Mouse (Mus musculus) small intestine, adult 10 weeks (tissue): ENCODE results near the gene Uhrf1. TPM values are rescaled to one million over a fixed set of nuclear protein-coding genes. Genes with fewer than 3 reads are reported as not detected.

ENCODE experiments used
- polyA plus RNA-seq: library from polyadenylated mRNA; stranded (reverse); fragments of 350-450 nt; fragmentation: Illumina TruSeq; extraction: RNeasy Lipid Tissue Mini Kit (QIAGEN cat#74804); gene quantifications from one replicate; pipeline ENCODE4 v1.2.3, GENCODE M21; 2014; ENCODE audit warnings: low replicate concordance

Uhrf1 gene
- 12.6 TPM for polyA plus RNA-seq

DNA sequence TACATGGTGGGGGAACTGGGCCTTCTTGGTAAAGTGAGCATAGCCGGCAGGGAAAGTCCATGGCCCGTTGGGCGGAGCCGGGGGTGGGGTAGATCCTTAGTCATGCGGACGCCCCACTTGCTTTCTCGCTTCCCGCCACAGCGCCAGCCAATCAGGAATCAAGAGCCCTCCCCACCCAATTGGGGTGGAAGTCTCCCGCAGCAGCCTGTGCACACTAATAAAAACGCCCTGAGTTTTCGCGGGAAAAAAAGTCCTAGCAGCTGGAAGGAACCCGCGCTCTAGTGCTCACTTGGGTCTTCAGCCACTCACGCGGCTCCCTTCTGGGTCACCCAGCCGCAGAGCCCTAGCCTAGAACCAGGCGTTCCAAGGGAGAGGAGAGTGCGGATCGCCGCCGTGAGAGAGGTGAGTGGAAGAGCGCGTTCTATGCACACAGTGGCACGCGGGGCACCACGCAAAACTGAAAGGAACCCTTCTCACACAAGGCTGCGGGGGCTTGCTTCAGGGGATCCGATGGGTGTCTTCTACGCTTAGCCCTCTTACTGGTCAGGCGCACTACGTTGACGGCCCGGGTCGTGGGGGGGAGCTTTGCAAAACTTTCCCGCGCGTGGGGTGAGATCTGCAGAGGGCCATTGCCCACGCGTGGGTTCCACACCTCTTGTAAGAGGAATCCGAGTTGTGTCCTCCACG, at the start of gene Uhrf1:
Uhrf1 (plus strand) TSS at position 162 of the 687 bp plus-strand sequence.

GRCm38 (mm10) chr17:56256239-56256881, 46.8 kb upstream of the Uhrf1 start, which contains the start of gene Fem1a:
Fem1a (plus strand) TSS chr17:56256810.

DNA sequence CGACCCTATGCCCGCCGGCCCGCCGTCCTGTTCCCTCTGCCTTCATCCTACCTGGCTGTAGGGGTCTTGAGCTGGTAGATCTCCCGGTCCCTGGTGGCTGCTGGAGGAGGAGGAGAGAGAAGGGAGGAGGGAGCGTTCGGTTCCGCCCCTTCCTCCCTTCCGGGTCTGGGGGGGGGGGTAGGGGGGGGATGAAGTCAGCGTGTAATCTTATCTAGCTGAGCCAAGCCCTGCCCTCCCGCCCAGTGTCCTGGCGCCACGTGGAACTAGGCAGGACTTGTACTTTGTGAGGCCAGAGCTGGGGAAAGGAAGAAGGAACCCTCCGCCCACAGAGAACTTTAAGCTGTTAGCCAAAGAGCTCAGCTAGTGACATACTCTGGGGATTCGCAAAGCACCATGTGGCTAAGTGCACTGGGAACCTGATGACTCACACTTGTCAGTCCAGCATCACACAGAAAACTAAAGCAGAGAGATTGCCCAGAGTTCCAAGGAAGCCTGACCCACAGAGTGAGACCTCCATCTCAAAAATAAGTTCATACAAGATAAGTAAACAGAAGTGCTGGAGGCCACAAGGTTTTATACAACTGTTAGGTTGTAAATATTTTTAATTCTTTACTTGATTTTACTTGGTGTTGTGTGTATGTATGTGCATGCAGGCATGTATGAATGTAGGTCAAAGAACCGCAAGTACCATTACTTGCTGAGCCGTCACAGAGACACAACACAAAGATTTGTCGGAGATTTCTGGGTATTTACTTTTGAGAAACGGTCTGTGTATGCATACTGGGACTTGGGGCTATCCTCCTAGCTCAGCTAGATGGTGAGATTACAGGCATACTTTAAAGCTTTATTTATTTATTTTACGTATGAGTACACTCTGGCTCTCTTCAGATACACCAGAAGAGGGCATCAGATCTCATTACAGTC, 26.2 kb upstream of the Uhrf1 start, which contains the start of gene Ticam1:
Ticam1 (minus strand) TSS at position 144 of the 924 bp plus-strand sequence.

DNA sequence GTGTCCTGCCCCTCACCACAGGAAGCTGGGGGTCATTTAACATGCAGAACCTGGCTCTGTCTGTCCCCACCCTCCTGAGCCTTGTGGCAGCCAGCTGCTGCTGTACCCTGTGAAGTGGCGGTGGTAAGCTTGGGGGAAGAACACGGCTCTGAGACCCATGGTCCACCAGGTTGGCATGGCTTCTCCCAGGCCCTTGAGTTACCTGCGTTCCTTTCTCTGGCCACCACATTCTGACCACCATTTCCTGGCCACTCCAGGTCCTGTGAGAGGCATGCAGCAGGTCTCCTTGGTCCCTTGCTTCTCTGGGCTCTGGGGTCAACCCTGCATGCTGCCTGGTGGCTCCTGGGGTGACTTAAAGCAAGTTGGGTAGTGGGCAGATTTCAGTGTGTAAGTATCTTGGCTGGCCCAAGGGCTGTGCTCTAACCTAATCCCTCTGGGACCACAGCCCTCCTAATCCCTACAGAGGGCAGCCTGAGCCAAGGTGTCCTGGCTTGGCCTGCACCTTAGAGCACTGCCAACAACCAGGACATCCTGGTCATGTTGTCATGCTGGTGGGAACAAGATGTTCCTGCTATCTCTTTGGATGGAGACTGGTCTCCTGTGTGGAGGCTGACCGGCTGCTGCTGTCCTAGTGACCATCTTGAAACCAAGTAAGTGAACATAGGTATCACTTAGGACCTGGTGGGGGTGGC, 10.4 kb upstream of the Uhrf1 start, which contains the start of gene Plin3:
Plin3 (minus strand) TSS at position 343 of the 692 bp plus-strand sequence.

DNA sequence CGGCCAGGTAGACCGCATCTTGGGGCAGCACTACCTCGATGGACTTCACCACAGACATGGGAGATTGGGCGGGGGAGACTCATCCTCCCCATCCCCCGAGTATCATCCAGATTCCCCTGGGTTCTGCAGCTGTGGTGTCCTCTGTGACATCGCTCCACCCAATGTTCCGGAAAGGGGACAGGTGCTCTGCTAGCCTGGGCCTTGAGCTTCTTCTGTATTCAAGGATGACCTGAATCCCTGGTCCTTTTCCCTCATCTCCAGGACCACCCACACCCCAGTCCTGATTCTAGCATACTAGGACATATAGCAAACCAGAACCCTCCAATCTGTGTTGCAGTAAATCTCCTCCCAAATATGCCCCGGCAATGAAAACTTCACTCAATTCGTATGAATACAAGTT, 2.9 kb upstream of the Uhrf1 start, which contains the start of gene Arrdc5:
Arrdc5 (minus strand) TSS at position 101 of the 400 bp plus-strand sequence.

DNA sequence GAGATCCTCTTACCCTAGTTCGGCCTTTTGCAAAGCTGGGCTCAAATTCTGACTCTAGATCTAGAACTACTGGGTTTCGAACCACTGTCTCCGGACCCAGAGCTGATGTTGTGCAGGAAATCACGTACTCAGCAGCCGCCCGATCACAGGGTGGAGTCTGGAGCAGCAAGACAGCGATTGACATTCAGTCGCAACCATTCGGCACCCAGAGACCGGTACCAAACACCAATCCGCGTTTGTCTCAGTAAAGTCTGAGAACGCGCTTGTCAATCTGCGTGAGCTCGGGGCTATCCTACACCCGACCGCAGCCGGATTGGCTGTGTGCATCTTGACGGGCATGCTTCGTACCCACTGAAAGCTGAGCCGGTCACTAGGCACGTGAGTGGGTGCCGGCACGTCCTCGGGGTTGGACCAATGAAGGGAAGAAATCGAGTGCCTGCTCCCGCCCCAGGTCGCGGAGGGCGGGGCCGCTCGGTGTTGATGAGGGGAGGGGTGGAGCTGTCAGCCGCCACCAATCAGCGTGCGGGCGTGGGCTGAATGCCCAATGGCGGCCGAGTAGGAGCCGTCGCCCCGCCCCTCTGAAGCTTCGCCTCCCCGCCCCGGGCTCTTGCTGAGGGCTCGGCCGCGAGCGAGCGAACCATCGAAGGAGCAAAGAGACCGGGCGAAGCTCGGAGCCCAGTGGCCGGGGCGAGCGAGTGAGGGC, 22.5 kb downstream of the Uhrf1 start, which contains the start of gene Kdm4b:
Kdm4b (plus strand) TSS at position 613 of the 703 bp plus-strand sequence.

Other genes with a start within 250 kb of the Uhrf1 start
- 14.4 TPM for gene Ubxn6, start 228.3 kb upstream of the Uhrf1 start, polyA plus RNA-seq
- gene Hdgfl2, start 223.7 kb upstream of the Uhrf1 start, polyA plus RNA-seq: 2.2 TPM
- gene Plin4, start 193.5 kb upstream of the Uhrf1 start, polyA plus RNA-seq: 0.41 TPM
- not detected for gene Plin5, start 185.7 kb upstream of the Uhrf1 start, polyA plus RNA-seq
- gene Lrg1, start 181.3 kb upstream of the Uhrf1 start, polyA plus RNA-seq: not detected
- not detected for gene Sema6b, start 163.0 kb upstream of the Uhrf1 start, polyA plus RNA-seq
- 0.97 TPM for gene Tnfaip8l1, start 140.8 kb upstream of the Uhrf1 start, polyA plus RNA-seq
- 5.6 TPM for gene Mydgf, start 119.4 kb upstream of the Uhrf1 start, polyA plus RNA-seq
- 0.15 TPM for gene Dpp9, start 84.4 kb upstream of the Uhrf1 start, polyA plus RNA-seq
- 2.2 TPM for gene Fem1a, start 46.5 kb upstream of the Uhrf1 start, polyA plus RNA-seq
- 0.63 TPM for gene Ticam1, start 26.5 kb upstream of the Uhrf1 start, polyA plus RNA-seq
- 90.5 TPM for gene Plin3, start 10.4 kb upstream of the Uhrf1 start, polyA plus RNA-seq
- not detected for gene Arrdc5, start 3.0 kb upstream of the Uhrf1 start, polyA plus RNA-seq
- gene Kdm4b, start 22.7 kb downstream of the Uhrf1 start, polyA plus RNA-seq: 0.52 TPM
- 0.37 TPM for gene Ptprs, start 173.2 kb downstream of the Uhrf1 start, polyA plus RNA-seq
- not detected for gene Znrf4, start 209.1 kb downstream of the Uhrf1 start, polyA plus RNA-seq